Mouse (Mus musculus): Measurements from ENCODE around the gene Phf24. TPM values are rescaled to one million over a fixed set of nuclear protein-coding genes. Genes with fewer than 3 reads are reported as not detected.

Gene Phf24
- polyA plus RNA-seq, 1 experiment: 1.1 TPM

GRCm38 (mm10) chr4:42933630-42934029 is 17.2 kb downstream of the Phf24 start:
- DNase-seq (ENCODE audit: low read depth in 1 of 2, low spot score in 2 of 2): no peak
- WGBS: 12% methylated on average over 22 of the region's 22 CpGs
- Histone ChIP-seq H3K36me3 (ENCODE audit: control insufficient read depth, insufficient read depth, low read length) (no peaks in the 10 kb centered on the region), H3K4me3 (ENCODE audit: extremely low read depth, insufficient read depth, insufficient read length) (no peak overlapping the region), H3K27ac (ENCODE audit: insufficient read depth, low read length) (no peak overlapping the region), H3K4me1 (ENCODE audit: control insufficient read depth, insufficient read depth, insufficient read length) (peaks cover 3% of the 10 kb centered on the region; the same call in 1 of the 2 replicates), H3K27me3 (ENCODE audit: control insufficient read depth, insufficient read depth, low read length) (no peaks in the 10 kb centered on the region)
- no peak for TF ChIP-seq POLR2A (IDR thresholded peaks at IDR 0.05; ENCODE audit: low read depth, low read length)

GRCm38 (mm10) chr4:42941396-42941795 is 24.9 kb downstream of the Phf24 start:
- no peak for TF ChIP-seq POLR2A (IDR thresholded peaks at IDR 0.05; ENCODE audit: low read depth, low read length)
- no peak for TF ChIP-seq CTCF (IDR thresholded peaks at IDR 0.05; ENCODE audit: extremely low read depth, insufficient read depth, insufficient read length, insufficient replicate concordance)
- Histone ChIP-seq H3K4me1 (ENCODE audit: control insufficient read depth, insufficient read depth, insufficient read length) (no peaks in the 10 kb centered on the region), H3K27me3 (ENCODE audit: control insufficient read depth, insufficient read depth, low read length) (no peaks in the 10 kb centered on the region), H3K4me3 (ENCODE audit: extremely low read depth, insufficient read depth, insufficient read length) (no peak overlapping the region), H3K36me3 (ENCODE audit: control insufficient read depth, insufficient read depth, low read length) (no peaks in the 10 kb centered on the region), H3K27ac (ENCODE audit: insufficient read depth, low read length) (no peak overlapping the region)
- DNase-seq (ENCODE audit: low read depth in 1 of 2, low spot score in 2 of 2): no peak
- 75% methylated on average over 7 of the region's 7 CpGs for WGBS

- Histone ChIP-seq H3K27ac (ENCODE audit: insufficient read depth, low read length) (no peak overlapping the region), H3K4me1 (ENCODE audit: control insufficient read depth, insufficient read depth, insufficient read length) (no peaks in the 10 kb centered on the region), H3K36me3 (ENCODE audit: control insufficient read depth, insufficient read depth, low read length) (no peaks in the 10 kb centered on the region), H3K27me3 (ENCODE audit: control insufficient read depth, insufficient read depth, low read length) (no peaks in the 10 kb centered on the region), H3K4me3 (ENCODE audit: extremely low read depth, insufficient read depth, insufficient read length) (no peak overlapping the region)
- WGBS: 83% methylated on average over 5 of the region's 5 CpGs
- TF ChIP-seq CTCF (IDR thresholded peaks at IDR 0.05; ENCODE audit: extremely low read depth, insufficient read depth, insufficient read length, insufficient replicate concordance) (no peak), POLR2A (IDR thresholded peaks at IDR 0.05; ENCODE audit: low read depth, low read length) (no peak)
- no peak for DNase-seq (ENCODE audit: low read depth in 1 of 2, low spot score in 2 of 2)
These were observed 26.9 kb downstream of the Phf24 start for GRCm38 (mm10) chr4:42943341-42943740.

GRCm38 (mm10) chr4:42944185-42944584 is 27.7 kb downstream of the Phf24 start:
- Histone ChIP-seq H3K27ac (ENCODE audit: insufficient read depth, low read length) (no peak overlapping the region), H3K4me1 (ENCODE audit: control insufficient read depth, insufficient read depth, insufficient read length) (peaks cover 3% of the 10 kb centered on the region; the same call in 1 of the 2 replicates), H3K36me3 (ENCODE audit: control insufficient read depth, insufficient read depth, low read length) (no peaks in the 10 kb centered on the region), H3K4me3 (ENCODE audit: extremely low read depth, insufficient read depth, insufficient read length) (no peak overlapping the region), H3K27me3 (ENCODE audit: control insufficient read depth, insufficient read depth, low read length) (no peaks in the 10 kb centered on the region)
- DNase-seq (ENCODE audit: low read depth in 1 of 2, low spot score in 2 of 2): no peak
- 85% methylated on average over 9 of the region's 9 CpGs for WGBS
- no peak for TF ChIP-seq POLR2A (IDR thresholded peaks at IDR 0.05; ENCODE audit: low read depth, low read length)
- no peak for TF ChIP-seq CTCF (IDR thresholded peaks at IDR 0.05; ENCODE audit: extremely low read depth, insufficient read depth, insufficient read length, insufficient replicate concordance)

GRCm38 (mm10) chr4:42945043-42945442 is 28.6 kb downstream of the Phf24 start:
- 29% methylated on average over 6 of the region's 6 CpGs for WGBS
- TF ChIP-seq CTCF (IDR thresholded peaks at IDR 0.05; ENCODE audit: extremely low read depth, insufficient read depth, insufficient read length, insufficient replicate concordance) (no peak), POLR2A (IDR thresholded peaks at IDR 0.05; ENCODE audit: low read depth, low read length) (no peak)
- Histone ChIP-seq H3K4me3 (ENCODE audit: extremely low read depth, insufficient read depth, insufficient read length) (no peak overlapping the region), H3K27ac (ENCODE audit: insufficient read depth, low read length) (no peak overlapping the region), H3K4me1 (ENCODE audit: control insufficient read depth, insufficient read depth, insufficient read length) (peaks cover 4% of the 10 kb centered on the region; the same call in 1 of the 2 replicates), H3K27me3 (ENCODE audit: control insufficient read depth, insufficient read depth, low read length) (no peaks in the 10 kb centered on the region), H3K36me3 (ENCODE audit: control insufficient read depth, insufficient read depth, low read length) (no peaks in the 10 kb centered on the region)
- DNase-seq (ENCODE audit: low read depth in 1 of 2, low spot score in 2 of 2): no peak

- Histone ChIP-seq H3K4me1 (ENCODE audit: control insufficient read depth, insufficient read depth, insufficient read length) (peaks cover 4% of the 10 kb centered on the region; the same call in 1 of the 2 replicates), H3K27ac (ENCODE audit: insufficient read depth, low read length) (no peak overlapping the region), H3K27me3 (ENCODE audit: control insufficient read depth, insufficient read depth, low read length) (no peaks in the 10 kb centered on the region), H3K4me3 (ENCODE audit: extremely low read depth, insufficient read depth, insufficient read length) (no peak overlapping the region), H3K36me3 (ENCODE audit: control insufficient read depth, insufficient read depth, low read length) (no peaks in the 10 kb centered on the region)
- DNase-seq (ENCODE audit: low read depth in 1 of 2, low spot score in 2 of 2): no peak
- no peak for TF ChIP-seq POLR2A (IDR thresholded peaks at IDR 0.05; ENCODE audit: low read depth, low read length)
- no peak for TF ChIP-seq CTCF (IDR thresholded peaks at IDR 0.05; ENCODE audit: extremely low read depth, insufficient read depth, insufficient read length, insufficient replicate concordance)
- 84% methylated on average over 3 of the region's 3 CpGs for WGBS
These were observed 29.0 kb downstream of the Phf24 start for GRCm38 (mm10) chr4:42945445-42945844.

- no peak overlapping the region for H3K27ac ChIP-seq (ENCODE audit: insufficient read depth, low read length)
- no peak for DNase-seq (ENCODE audit: low read depth in 1 of 2, low spot score in 2 of 2)
- no peaks in the 10 kb centered on the region for H3K36me3 ChIP-seq (ENCODE audit: control insufficient read depth, insufficient read depth, low read length)
- H3K27me3 ChIP-seq (ENCODE audit: control insufficient read depth, insufficient read depth, low read length): no peaks in the 10 kb centered on the region
- peaks cover 4% of the 10 kb centered on the region; the same call in 1 of the 2 replicates for H3K4me1 ChIP-seq (ENCODE audit: control insufficient read depth, insufficient read depth, insufficient read length)
- 7% methylated on average over 5 of the region's 5 CpGs for WGBS
- no peak for TF ChIP-seq POLR2A (IDR thresholded peaks at IDR 0.05; ENCODE audit: low read depth, low read length)
- 0 out of 2 replicates have a peak, but pooled peaks have one; percentile 4 for TF ChIP-seq CTCF (IDR thresholded peaks at IDR 0.05; ENCODE audit: extremely low read depth, insufficient read depth, insufficient read length, insufficient replicate concordance)
- H3K4me3 ChIP-seq (ENCODE audit: extremely low read depth, insufficient read depth, insufficient read length): no peak overlapping the region
These were observed 29.5 kb downstream of the Phf24 start for GRCm38 (mm10) chr4:42945952-42946351.
